Mouse (Mus musculus): ENCODE measurements at regions not wholly inside any gene's neighbourhood (a gene's known extent, or its start where the extent isn't known, plus 50 kb on each side); places are given as distances from the start of the nearest gene placed in this dataset.
A peak's percentile ranks its signal among the peaks of the same experiment; 100 is the strongest.

DNA sequence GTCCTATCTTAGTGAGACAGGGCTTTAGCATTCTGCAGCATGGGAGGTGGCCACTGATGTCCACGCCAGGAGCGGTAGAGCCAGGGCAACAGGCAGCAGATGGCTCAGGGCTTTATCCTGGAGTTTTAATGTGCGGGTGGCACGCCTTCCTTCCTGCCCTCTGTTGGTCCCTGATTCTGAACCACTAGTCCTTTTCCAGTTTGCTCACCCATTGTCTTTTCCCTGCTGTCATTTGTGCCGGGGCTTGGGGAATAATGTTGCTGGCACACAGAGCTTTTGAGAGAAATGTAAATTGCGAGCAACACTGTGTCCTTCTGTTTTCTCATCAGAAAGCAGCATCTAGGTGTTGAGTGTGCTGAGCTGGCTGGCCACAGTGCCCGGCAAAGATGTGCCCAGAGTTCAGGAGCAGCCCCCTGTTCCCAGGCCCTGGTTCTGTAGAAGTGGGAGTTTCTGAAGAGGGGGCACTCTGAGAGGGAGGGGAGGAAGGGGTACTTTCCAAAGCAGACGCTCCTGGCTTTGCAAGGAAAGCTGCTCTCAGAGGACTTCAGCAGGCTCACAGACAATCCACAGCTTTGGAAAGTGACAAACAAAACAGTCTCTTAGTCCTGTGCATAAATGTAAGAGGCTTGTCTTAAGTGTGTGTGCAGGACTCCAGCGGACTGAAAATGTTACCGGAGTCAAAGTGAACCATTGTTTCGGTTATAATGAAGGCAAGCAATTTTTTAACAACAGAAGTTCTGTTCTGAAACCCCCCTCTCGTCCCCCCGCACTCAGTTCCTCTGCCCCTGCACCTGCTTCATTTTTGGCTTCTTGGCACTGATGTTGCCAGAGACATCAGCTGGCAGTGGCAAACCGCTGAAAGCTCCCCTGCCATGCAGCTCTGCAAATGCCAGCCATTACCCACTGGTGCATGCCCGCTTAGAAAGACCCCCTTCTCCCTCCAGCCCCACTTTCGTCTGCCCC, 284.4 kb upstream of the Mpdz start:
- ATAC-seq (ENCODE audit: low read depth): peak; percentile 89
- H3K4me1 ChIP-seq (ENCODE audit: control insufficient read depth, insufficient read depth, low read length): 0 out of 2 replicates have a peak, but pooled peaks cover 3% of the 10 kb centered on the region
- no peak overlapping the region for H3K4me3 ChIP-seq (ENCODE audit: low read depth, low read length)
- no peaks in the 10 kb centered on the region for H3K36me3 ChIP-seq (ENCODE audit: control insufficient read depth, insufficient read depth, low read length)
- no peaks in the 10 kb centered on the region for H3K27me3 ChIP-seq (ENCODE audit: control insufficient read depth, insufficient read depth, low read length)
- no peak overlapping the region for H3K9ac ChIP-seq (replicated peaks; ENCODE audit: low read depth, low read length)
- 26% methylated on average over 16 of the region's 16 CpGs for WGBS
- peak overlapping the region; percentile 16; the same call in 1 of the 2 replicates for H3K4me2 ChIP-seq (ENCODE audit: low read depth, low read length)
- peak overlapping the region; percentile 85 for H3K27ac ChIP-seq (ENCODE audit: low read depth, low read length)
- no peaks in the 10 kb centered on the region for H3K9me3 ChIP-seq (ENCODE audit: control insufficient read depth, low read length)

DNA sequence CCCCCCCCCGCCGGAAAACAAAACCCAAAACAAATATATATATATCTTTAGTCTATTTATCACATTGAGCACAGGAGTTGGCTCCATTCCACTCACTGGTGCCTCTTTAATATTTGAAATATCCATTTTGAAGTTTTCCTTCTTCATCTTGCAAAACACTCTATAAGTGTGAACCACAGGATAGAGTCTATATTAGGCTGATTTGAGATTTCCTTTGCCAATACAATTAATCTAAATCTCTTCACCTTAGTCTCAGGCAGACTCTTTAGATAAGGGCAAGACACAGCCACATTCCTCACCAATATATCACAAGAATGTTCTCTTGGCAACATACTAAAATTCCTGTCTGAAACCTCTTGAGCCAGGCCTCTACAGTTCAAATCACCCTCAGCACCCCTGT, 282.1 kb upstream of the Mpdz start:
- Histone ChIP-seq H3K4me1 (ENCODE audit: control insufficient read depth, insufficient read depth, low read length) (0 out of 2 replicates have a peak, but pooled peaks cover 3% of the 10 kb centered on the region), H3K36me3 (ENCODE audit: control insufficient read depth, insufficient read depth, low read length) (no peaks in the 10 kb centered on the region), H3K4me2 (ENCODE audit: low read depth, low read length) (no peak overlapping the region), H3K4me3 (ENCODE audit: low read depth, low read length) (no peak overlapping the region), H3K9me3 (ENCODE audit: control insufficient read depth, low read length) (no peaks in the 10 kb centered on the region), H3K9ac (replicated peaks; ENCODE audit: low read depth, low read length) (no peak overlapping the region), H3K27me3 (ENCODE audit: control insufficient read depth, insufficient read depth, low read length) (no peaks in the 10 kb centered on the region), H3K27ac (ENCODE audit: low read depth, low read length) (no peak overlapping the region)
- ATAC-seq (ENCODE audit: low read depth): no peak
- WGBS: 93% methylated on average over 2 of the region's 2 CpGs

- Histone ChIP-seq H3K27ac (ENCODE audit: low read depth, low read length) (no peak overlapping the region), H3K9ac (replicated peaks; ENCODE audit: low read depth, low read length) (no peak overlapping the region), H3K9me3 (ENCODE audit: control insufficient read depth, low read length) (no peaks in the 10 kb centered on the region), H3K27me3 (ENCODE audit: control insufficient read depth, insufficient read depth, low read length) (no peaks in the 10 kb centered on the region), H3K4me2 (ENCODE audit: low read depth, low read length) (no peak overlapping the region), H3K4me1 (ENCODE audit: control insufficient read depth, insufficient read depth, low read length) (no peaks in the 10 kb centered on the region), H3K36me3 (ENCODE audit: control insufficient read depth, insufficient read depth, low read length) (no peaks in the 10 kb centered on the region), H3K4me3 (ENCODE audit: low read depth, low read length) (no peak overlapping the region)
- 66% methylated on average over 1 of the region's 1 CpGs for WGBS
- no peak for ATAC-seq (ENCODE audit: low read depth)
These were observed 269.8 kb upstream of the Mpdz start for GRCm38 (mm10) chr4:81712378-81712777.

DNA sequence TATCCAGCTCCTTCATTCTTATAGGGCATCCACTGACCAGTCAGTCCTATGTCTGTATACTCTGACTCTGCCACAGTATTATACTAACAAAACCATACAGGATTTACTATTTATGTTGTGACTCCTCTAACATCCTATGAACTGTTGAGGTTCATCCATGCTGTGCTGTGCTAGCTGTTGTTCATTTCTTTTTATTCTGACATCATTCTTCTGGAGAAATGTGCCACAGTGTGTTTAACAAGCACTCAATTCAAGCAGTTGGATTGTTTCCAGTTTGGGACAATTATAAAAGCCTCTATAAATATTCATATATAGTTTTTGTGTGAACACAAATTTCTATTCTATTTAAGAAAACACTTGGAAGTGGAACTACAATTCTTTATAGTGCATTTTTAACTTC, 252.6 kb upstream of the Mpdz start:
- H3K4me2 ChIP-seq (ENCODE audit: low read depth, low read length): no peak overlapping the region
- H3K4me1 ChIP-seq (ENCODE audit: control insufficient read depth, insufficient read depth, low read length): no peaks in the 10 kb centered on the region
- no peak overlapping the region for H3K4me3 ChIP-seq (ENCODE audit: low read depth, low read length)
- no peaks in the 10 kb centered on the region for H3K9me3 ChIP-seq (ENCODE audit: control insufficient read depth, low read length)
- no peak for ATAC-seq (ENCODE audit: low read depth)
- H3K27me3 ChIP-seq (ENCODE audit: control insufficient read depth, insufficient read depth, low read length): no peaks in the 10 kb centered on the region
- no peak overlapping the region for H3K9ac ChIP-seq (replicated peaks; ENCODE audit: low read depth, low read length)
- no peak overlapping the region for H3K27ac ChIP-seq (ENCODE audit: low read depth, low read length)
- H3K36me3 ChIP-seq (ENCODE audit: control insufficient read depth, insufficient read depth, low read length): no peaks in the 10 kb centered on the region

DNA sequence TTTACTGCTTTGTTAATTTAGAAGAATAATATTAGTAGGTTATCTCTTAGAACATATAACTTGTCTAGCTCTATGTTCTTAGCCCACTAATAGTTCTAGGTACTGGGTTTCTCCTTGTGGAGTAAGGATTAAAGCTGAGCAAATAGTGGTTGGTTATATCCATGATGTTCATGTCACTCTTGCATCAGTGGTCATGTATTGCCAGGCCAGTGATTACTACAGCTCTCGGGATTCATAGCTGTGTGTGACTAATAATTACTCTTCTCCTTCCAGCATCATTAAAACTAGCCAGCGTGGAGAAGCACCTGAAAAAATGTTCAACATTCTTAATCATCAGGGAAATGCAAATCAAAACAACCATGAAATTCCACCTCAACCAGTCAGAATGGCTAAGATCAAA, 234.6 kb upstream of the Mpdz start:
- WGBS: 76% methylated on average over 2 of the region's 2 CpGs
- H3K4me3 ChIP-seq (ENCODE audit: low read depth, low read length): no peak overlapping the region
- ATAC-seq (ENCODE audit: low read depth): no peak

GRCm38 (mm10) chr4:81674871-81675270, 232.3 kb upstream of the Mpdz start:
- 89% methylated on average over 2 of the region's 2 CpGs for WGBS
- H3K4me2 ChIP-seq (ENCODE audit: low read depth, low read length): no peak overlapping the region

More for the DNA sequence above, 234.6 kb upstream of the Mpdz start:
- no peaks in the 10 kb centered on the region for H3K4me1 ChIP-seq (ENCODE audit: control insufficient read depth, insufficient read depth, low read length)
- no peaks in the 10 kb centered on the region for H3K9me3 ChIP-seq (ENCODE audit: control insufficient read depth, low read length)
- no peaks in the 10 kb centered on the region for H3K27me3 ChIP-seq (ENCODE audit: control insufficient read depth, insufficient read depth, low read length)
- no peak overlapping the region for H3K9ac ChIP-seq (replicated peaks; ENCODE audit: low read depth, low read length)
- H3K4me2 ChIP-seq (ENCODE audit: low read depth, low read length): no peak overlapping the region
- no peaks in the 10 kb centered on the region for H3K36me3 ChIP-seq (ENCODE audit: control insufficient read depth, insufficient read depth, low read length)
- no peak overlapping the region for H3K27ac ChIP-seq (ENCODE audit: low read depth, low read length)

DNA sequence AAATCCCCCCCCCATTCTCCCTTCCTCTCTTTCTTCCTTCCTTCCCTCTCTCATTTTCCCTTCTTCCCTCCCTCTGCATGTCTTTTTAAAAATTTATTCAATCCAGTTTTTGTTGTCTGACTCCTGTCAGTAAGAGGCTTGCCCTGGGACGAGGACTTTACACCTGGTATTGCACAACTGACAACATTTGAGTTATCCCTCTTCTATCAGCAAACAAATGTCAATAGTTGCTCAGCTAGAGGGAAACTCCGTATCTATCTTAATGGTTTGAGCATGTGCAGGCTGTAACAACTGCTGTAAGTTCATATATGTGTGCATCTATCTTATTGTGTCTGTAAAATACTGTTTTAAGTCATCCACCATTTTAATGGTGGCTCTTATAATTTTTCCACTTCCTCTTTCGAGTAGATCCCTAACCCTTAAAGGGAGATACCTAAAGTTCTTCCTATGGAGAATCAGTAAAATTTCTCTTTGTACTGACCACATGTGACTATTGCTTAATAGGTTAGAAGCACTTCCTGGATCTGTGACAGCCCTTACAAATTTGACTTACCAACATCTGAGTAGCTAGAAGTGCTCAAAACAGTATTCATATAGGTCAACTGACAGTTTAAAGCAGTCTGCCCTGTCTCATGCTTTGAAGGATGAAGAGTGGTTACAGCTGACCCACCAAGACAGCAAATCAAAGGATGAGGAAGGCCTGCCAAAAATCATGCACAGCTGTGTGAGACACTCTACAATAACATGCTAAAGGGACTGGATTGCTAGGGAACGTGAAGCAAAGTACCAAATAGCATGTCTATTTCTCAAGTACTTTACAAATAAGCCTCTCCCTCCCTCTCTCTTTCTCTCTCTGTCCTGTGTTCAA, 231.0 kb upstream of the Mpdz start:
- Histone ChIP-seq H3K27ac (ENCODE audit: low read depth, low read length) (no peak overlapping the region), H3K27me3 (ENCODE audit: control insufficient read depth, insufficient read depth, low read length) (no peaks in the 10 kb centered on the region), H3K9ac (replicated peaks; ENCODE audit: low read depth, low read length) (no peak overlapping the region), H3K4me1 (ENCODE audit: control insufficient read depth, insufficient read depth, low read length) (no peaks in the 10 kb centered on the region), H3K4me3 (ENCODE audit: low read depth, low read length) (no peak overlapping the region), H3K36me3 (ENCODE audit: control insufficient read depth, insufficient read depth, low read length) (no peaks in the 10 kb centered on the region), H3K4me2 (ENCODE audit: low read depth, low read length) (no peak overlapping the region), H3K9me3 (ENCODE audit: control insufficient read depth, low read length) (no peaks in the 10 kb centered on the region)
- WGBS: 84% methylated on average over 4 of the region's 4 CpGs
- ATAC-seq (ENCODE audit: low read depth): no peak

More at GRCm38 (mm10) chr4:81674871-81675270, 232.3 kb upstream of the Mpdz start:
- no peaks in the 10 kb centered on the region for H3K27me3 ChIP-seq (ENCODE audit: control insufficient read depth, insufficient read depth, low read length)
- ATAC-seq (ENCODE audit: low read depth): no peak
- H3K4me3 ChIP-seq (ENCODE audit: low read depth, low read length): no peak overlapping the region
- H3K27ac ChIP-seq (ENCODE audit: low read depth, low read length): no peak overlapping the region
- H3K4me1 ChIP-seq (ENCODE audit: control insufficient read depth, insufficient read depth, low read length): no peaks in the 10 kb centered on the region
- no peaks in the 10 kb centered on the region for H3K36me3 ChIP-seq (ENCODE audit: control insufficient read depth, insufficient read depth, low read length)
- H3K9ac ChIP-seq (replicated peaks; ENCODE audit: low read depth, low read length): no peak overlapping the region
- H3K9me3 ChIP-seq (ENCODE audit: control insufficient read depth, low read length): no peaks in the 10 kb centered on the region

DNA sequence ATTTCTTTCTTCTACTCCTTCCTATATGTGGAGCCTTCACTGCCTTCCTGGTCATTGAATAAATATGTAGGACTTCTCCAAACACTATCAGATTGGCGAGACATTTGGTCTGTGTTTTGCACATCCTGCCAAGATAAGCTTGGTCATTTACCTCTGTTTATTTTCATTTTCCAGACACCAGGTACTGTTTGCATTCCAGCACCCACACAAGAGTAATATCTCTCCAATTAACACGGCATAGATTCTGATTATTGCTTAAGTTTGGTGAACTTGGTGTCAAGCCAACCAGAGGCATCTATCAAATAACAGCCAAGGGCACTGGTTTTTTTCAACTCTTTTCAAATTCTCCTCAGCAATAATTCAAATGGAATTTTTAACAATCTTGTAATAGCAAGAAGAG, 229.4 kb upstream of the Mpdz start:
- Histone ChIP-seq H3K9me3 (ENCODE audit: control insufficient read depth, low read length) (no peaks in the 10 kb centered on the region), H3K4me3 (ENCODE audit: low read depth, low read length) (no peak overlapping the region), H3K4me2 (ENCODE audit: low read depth, low read length) (no peak overlapping the region), H3K4me1 (ENCODE audit: control insufficient read depth, insufficient read depth, low read length) (no peaks in the 10 kb centered on the region), H3K27ac (ENCODE audit: low read depth, low read length) (no peak overlapping the region), H3K36me3 (ENCODE audit: control insufficient read depth, insufficient read depth, low read length) (no peaks in the 10 kb centered on the region), H3K27me3 (ENCODE audit: control insufficient read depth, insufficient read depth, low read length) (no peaks in the 10 kb centered on the region), H3K9ac (replicated peaks; ENCODE audit: low read depth, low read length) (no peak overlapping the region)
- 80% methylated on average over 2 of the region's 2 CpGs for WGBS
- ATAC-seq (ENCODE audit: low read depth): no peak

DNA sequence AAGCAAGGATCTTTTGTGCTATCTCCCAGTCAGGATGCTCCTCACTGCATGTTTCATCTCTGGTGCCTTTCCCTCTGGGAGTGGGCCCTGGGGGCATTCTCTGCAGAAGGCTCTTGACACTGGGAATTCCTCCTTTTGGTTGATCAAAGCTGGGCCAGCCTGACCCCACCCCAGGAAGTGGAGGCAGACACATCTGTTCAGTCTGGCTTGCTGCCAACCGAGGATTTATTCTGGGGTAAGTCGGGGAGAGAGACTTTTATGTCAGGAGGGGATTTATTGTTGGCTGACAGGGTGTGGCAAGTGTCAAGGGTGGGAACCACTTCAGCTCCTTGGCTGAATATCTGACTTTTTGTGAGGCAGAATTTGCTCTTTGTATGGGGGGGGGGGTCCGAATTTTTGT, 226.6 kb upstream of the Mpdz start:
- 15% methylated on average over 3 of the region's 3 CpGs for WGBS
- Histone ChIP-seq H3K9me3 (ENCODE audit: control insufficient read depth, low read length) (no peaks in the 10 kb centered on the region), H3K9ac (replicated peaks; ENCODE audit: low read depth, low read length) (no peak overlapping the region), H3K36me3 (ENCODE audit: control insufficient read depth, insufficient read depth, low read length) (no peaks in the 10 kb centered on the region), H3K27ac (ENCODE audit: low read depth, low read length) (no peak overlapping the region), H3K4me1 (ENCODE audit: control insufficient read depth, insufficient read depth, low read length) (no peaks in the 10 kb centered on the region), H3K27me3 (ENCODE audit: control insufficient read depth, insufficient read depth, low read length) (no peaks in the 10 kb centered on the region), H3K4me3 (ENCODE audit: low read depth, low read length) (no peak overlapping the region), H3K4me2 (ENCODE audit: low read depth, low read length) (no peak overlapping the region)
- no peak for ATAC-seq (ENCODE audit: low read depth)
